Mouse (Mus musculus) liver, postnatal 0 days (tissue): Measurements from ENCODE around the gene Plekhj1.

Source experiments
- CTCF ChIP-seq: sonication (generic); IDR thresholded peaks from 2 replicates; pipeline ENCODE4 v1.5.1; 2016; ENCODE audit warnings: antibody characterized with exemption, low read depth
- EP300 ChIP-seq: IDR thresholded peaks from 2 replicates; pipeline ENCODE4 v1.6.1; 2016; ENCODE audit warnings: antibody characterized with exemption, low read depth, mild to moderate bottlenecking

DNA sequence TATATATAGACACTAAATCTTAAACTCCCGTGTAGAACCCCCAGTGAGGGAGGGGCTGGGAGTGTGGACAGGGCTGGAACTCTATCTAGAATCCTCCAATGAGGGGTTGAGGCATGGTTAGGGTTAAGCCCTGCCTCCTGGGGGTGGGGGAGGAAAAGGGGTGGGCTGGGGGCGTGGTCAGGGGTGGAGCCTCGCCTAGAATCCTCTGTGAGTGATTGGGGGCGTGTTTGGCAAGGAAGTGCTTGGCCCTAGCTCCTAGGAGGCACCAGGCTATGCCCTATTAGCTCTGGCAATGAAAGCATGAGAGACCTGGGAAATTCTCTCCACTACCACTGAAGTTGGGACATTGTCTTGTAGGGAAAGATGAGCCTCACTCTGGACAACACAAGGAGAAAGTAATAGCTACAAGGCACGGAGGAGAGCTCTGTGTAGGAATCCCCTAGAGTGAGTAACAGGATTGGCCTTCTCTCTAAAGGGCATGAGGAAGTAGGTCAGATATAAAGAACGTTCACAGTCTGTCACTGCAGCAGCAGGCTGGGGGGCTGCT, 46.3 kb downstream of the Plekhj1 start:
- no peak for TF ChIP-seq CTCF
- no peak for TF ChIP-seq EP300
